Comparison of ENCODE assay signal across 15 mouse cellular contexts in genomic region chr5:74336780-74337179, GRCm38 (mm10).
A peak's percentile ranks its signal among the peaks of the same experiment; 100 is the strongest.
DNase-seq lines count a peak whose midpoint lies in the region; ATAC-seq and TF ChIP-seq lines count a peak whose summit lies in the region.
"Had no signal": no experiment of that assay in that cellular context is flagged by ENCODE, and none has a peak within 500 bp of the region (broad histone marks: within the 10 kb centered on the region; RNA-seq: fewer than 3 reads in every experiment).

No protein-coding gene starts in this region.

- H3K9ac ChIP-seq in heart, embryonic 11.5 days (ENCODE audit: low read depth, low read length), result no peak overlapping the region
- no peak overlapping the region for H3K9ac ChIP-seq in midbrain, embryonic 11.5 days (ENCODE audit: low read length)
- H3K9ac ChIP-seq in forebrain, embryonic 14.5 days (ENCODE audit: low read length), result no peak overlapping the region
- no peak overlapping the region for H3K9ac ChIP-seq in midbrain, postnatal 0 days (replicated peaks; ENCODE audit: low read length, poor library complexity, severe bottlenecking)
- H3K9ac ChIP-seq: heart, embryonic 12.5 days; limb, embryonic 15.5 days had no signal

- no peak overlapping the region for H3K27ac ChIP-seq in heart, embryonic 11.5 days (ENCODE audit: low read depth, low read length)
- no peak overlapping the region for H3K27ac ChIP-seq in midbrain, embryonic 11.5 days (ENCODE audit: low read depth, low read length)
- H3K27ac ChIP-seq in midbrain, embryonic 10.5 days (replicated peaks), result no peak overlapping the region
- no peak overlapping the region for H3K27ac ChIP-seq in forebrain, embryonic 14.5 days (ENCODE audit: low read depth, low read length)
- H3K27ac ChIP-seq in midbrain, postnatal 0 days (ENCODE audit: low read depth, low read length), result no peak overlapping the region

- no peak for TF ChIP-seq CTCF in midbrain, postnatal 0 days (IDR thresholded peaks at IDR 0.05)

- H3K9me3 ChIP-seq in heart, embryonic 11.5 days (replicated peaks; ENCODE audit: control insufficient read depth, low read length), result no peaks in the 10 kb centered on the region
- no peaks in the 10 kb centered on the region for H3K9me3 ChIP-seq in midbrain, embryonic 11.5 days (ENCODE audit: control insufficient read depth, low read length)
- H3K9me3 ChIP-seq in midbrain, embryonic 10.5 days (replicated peaks), result no peaks in the 10 kb centered on the region
- no peaks in the 10 kb centered on the region for H3K9me3 ChIP-seq in forebrain, embryonic 14.5 days (replicated peaks; ENCODE audit: control insufficient read depth, low read length)
- no peaks in the 10 kb centered on the region for H3K9me3 ChIP-seq in midbrain, postnatal 0 days (ENCODE audit: low read length)
- H3K9me3 ChIP-seq: heart, embryonic 12.5 days; limb, embryonic 15.5 days; megakaryocyte, embryonic 14.5 days had no signal

- peak; percentile 90 for DNase-seq in heart, adult 11 months
- DNase-seq in midbrain, embryonic 11.5 days (ENCODE audit: low spot score, missing footprints), result peak; percentile 62
- no peak for DNase-seq in midbrain, embryonic 10.5 days (ENCODE audit: low spot score)
- DNase-seq in forebrain, embryonic 14.5 days (ENCODE audit: low spot score), result peak; percentile 93
- peak; percentile 91 for DNase-seq in midbrain, postnatal 0 days (ENCODE audit: low spot score)
- DNase-seq in frontal cortex, postnatal 25 days (ENCODE audit: low spot score in 2 of 2), result no peak
- DNase-seq in gastrocnemius, postnatal 4 days (ENCODE audit: low spot score in 2 of 2), result no peak
- DNase-seq: adrenal gland, adult 8-10 months; B cell, adult 2 months; layer of hippocampus, adult 9-11 months had no signal

- WGBS in heart, embryonic 11.5 days (ENCODE audit: insufficient replicate concordance), result 73% methylated on average over 12 of the region's 12 CpGs
- 90% methylated on average over 12 of the region's 12 CpGs for WGBS in midbrain, embryonic 11.5 days
- WGBS in midbrain, embryonic 10.5 days, result 93% methylated on average over 12 of the region's 12 CpGs
- WGBS in forebrain, embryonic 14.5 days, result 39% methylated on average over 12 of the region's 12 CpGs
- WGBS in midbrain, postnatal 0 days, result 58% methylated on average over 12 of the region's 12 CpGs

- ATAC-seq in heart, embryonic 11.5 days (replicated peaks; ENCODE audit: insufficient number of reproducible peaks, low FRiP score, low TSS enrichment), result no peak
- no peak for ATAC-seq in midbrain, embryonic 11.5 days (ENCODE audit: low FRiP score)
- ATAC-seq in forebrain, embryonic 14.5 days, result peak; percentile 93
- no peak for ATAC-seq in midbrain, postnatal 0 days (ENCODE audit: low FRiP score)
- ATAC-seq: intestine, postnatal 0 days had no signal

- no peaks in the 10 kb centered on the region for H3K27me3 ChIP-seq in heart, embryonic 11.5 days (ENCODE audit: control insufficient read depth, insufficient read depth, low read length)
- no peaks in the 10 kb centered on the region for H3K27me3 ChIP-seq in midbrain, embryonic 11.5 days (ENCODE audit: control insufficient read depth, insufficient read depth, low read length)
- H3K27me3 ChIP-seq in midbrain, embryonic 10.5 days (ENCODE audit: low read depth, poor library complexity, severe bottlenecking), result no peaks in the 10 kb centered on the region
- H3K27me3 ChIP-seq in forebrain, embryonic 14.5 days (replicated peaks; ENCODE audit: control insufficient read depth, insufficient read depth, low read length), result no peaks in the 10 kb centered on the region
- no peaks in the 10 kb centered on the region for H3K27me3 ChIP-seq in midbrain, postnatal 0 days (ENCODE audit: insufficient read depth, low read length)
- H3K27me3 ChIP-seq: limb, embryonic 15.5 days; megakaryocyte, embryonic 14.5 days had no signal

- H3K36me3 ChIP-seq in heart, embryonic 11.5 days (ENCODE audit: control insufficient read depth, insufficient read depth, low read length), result no peaks in the 10 kb centered on the region
- no peaks in the 10 kb centered on the region for H3K36me3 ChIP-seq in midbrain, embryonic 11.5 days (ENCODE audit: control insufficient read depth, insufficient read depth, low read length)
- no peaks in the 10 kb centered on the region for H3K36me3 ChIP-seq in midbrain, embryonic 10.5 days
- no peaks in the 10 kb centered on the region for H3K36me3 ChIP-seq in forebrain, embryonic 14.5 days (ENCODE audit: control insufficient read depth, insufficient read depth, low read length)
- H3K36me3 ChIP-seq in midbrain, postnatal 0 days (ENCODE audit: insufficient read depth, low read length), result no peaks in the 10 kb centered on the region
- H3K36me3 ChIP-seq: heart, embryonic 12.5 days; limb, embryonic 15.5 days had no signal

- H3K4me3 ChIP-seq in heart, embryonic 11.5 days (ENCODE audit: low read depth, low read length), result no peak overlapping the region
- no peak overlapping the region for H3K4me3 ChIP-seq in midbrain, embryonic 11.5 days (ENCODE audit: low read depth, low read length)
- H3K4me3 ChIP-seq in midbrain, embryonic 10.5 days, result no peak overlapping the region
- no peak overlapping the region for H3K4me3 ChIP-seq in forebrain, embryonic 14.5 days (ENCODE audit: low read depth, low read length)
- H3K4me3 ChIP-seq in midbrain, postnatal 0 days (ENCODE audit: low read depth, low read length), result no peak overlapping the region
- H3K4me3 ChIP-seq: heart, embryonic 12.5 days; limb, embryonic 15.5 days; megakaryocyte, embryonic 14.5 days had no signal

- peaks cover 6% of the 10 kb centered on the region; the same call in 1 of the 2 replicates for H3K4me1 ChIP-seq in heart, embryonic 11.5 days (ENCODE audit: control insufficient read depth, insufficient read depth, low read length)
- H3K4me1 ChIP-seq in midbrain, embryonic 11.5 days (ENCODE audit: control insufficient read depth, insufficient read depth, low read length), result no peaks in the 10 kb centered on the region
- H3K4me1 ChIP-seq in midbrain, embryonic 10.5 days, result peaks cover 6% of the 10 kb centered on the region
- H3K4me1 ChIP-seq in forebrain, embryonic 14.5 days (ENCODE audit: control insufficient read depth, insufficient read depth, low read length), result peaks cover 8% of the 10 kb centered on the region
- H3K4me1 ChIP-seq in midbrain, postnatal 0 days (ENCODE audit: insufficient read depth, low read length), result no peaks in the 10 kb centered on the region
- H3K4me1 ChIP-seq: megakaryocyte, embryonic 14.5 days had no signal

- H3K4me2 ChIP-seq in heart, embryonic 11.5 days, result no peak overlapping the region
- no peak overlapping the region for H3K4me2 ChIP-seq in midbrain, embryonic 11.5 days
- no peak overlapping the region for H3K4me2 ChIP-seq in forebrain, embryonic 14.5 days (ENCODE audit: low read length)
- no peak overlapping the region for H3K4me2 ChIP-seq in midbrain, postnatal 0 days (ENCODE audit: low read depth, low read length, poor library complexity, severe bottlenecking)
- H3K4me2 ChIP-seq: heart, embryonic 12.5 days; limb, embryonic 15.5 days had no signal

Comparison
In these comparisons a context has a peak if more than half of its experiments do, and no peak if none do; other contexts are left out.
1. DNase-seq: peak in heart, adult 11 months (single experiment), midbrain, embryonic 11.5 days (single experiment), forebrain, embryonic 14.5 days (single experiment) and midbrain, postnatal 0 days (single experiment); none in midbrain, embryonic 10.5 days (single experiment), frontal cortex, postnatal 25 days (0 of 2) and gastrocnemius, postnatal 4 days (0 of 2).